Mouse (Mus musculus) intestine, postnatal 0 days (tissue): Measurements from ENCODE around the gene Gimap5. TPM values are rescaled to one million over a fixed set of nuclear protein-coding genes. Genes with fewer than 3 reads are reported as not detected.

Experiments used
- ATAC-seq: fragments of 200-750 bp; cut with Nextera tagmentation; 2 replicates; pipeline ENCODE4 v1.8.0; 2017; ENCODE audit warnings: mild to moderate bottlenecking, moderate TSS enrichment, moderate library complexity
- H3K27ac ChIP-seq: fragments of 300-500 bp; sonication (generic); 2 replicates; pipeline ENCODE4 v1.5.1; 2014; ENCODE audit warnings: mild to moderate bottlenecking, low read depth, low read length, moderate library complexity
- H3K27me3 ChIP-seq: fragments of 300-500 bp; sonication (generic); replicated peaks from 2 replicates; pipeline ENCODE4 v1.6.1; 2014; ENCODE audit warnings: low read length, mixed read lengths; ENCODE audit not compliant: control insufficient read depth, insufficient read depth
- H3K36me3 ChIP-seq: fragments of 300-500 bp; sonication (generic); 2 replicates; pipeline ENCODE4 v1.6.1; 2014; ENCODE audit warnings: mild to moderate bottlenecking, moderate library complexity; ENCODE audit not compliant: control insufficient read depth, insufficient read depth
- H3K4me1 ChIP-seq: fragments of 300-500 bp; sonication (generic); replicated peaks from 2 replicates; pipeline ENCODE4 v1.6.1; 2014; ENCODE audit warnings: antibody characterized with exemption, low read length, mixed read lengths; ENCODE audit not compliant: control insufficient read depth, insufficient read depth
- H3K4me2 ChIP-seq: fragments of 300-500 bp; sonication (generic); replicated peaks from 2 replicates; pipeline ENCODE4 v1.6.1; 2014; ENCODE audit warnings: low read depth, mild to moderate bottlenecking, moderate library complexity
- H3K4me3 ChIP-seq: fragments of 300-500 bp; sonication (generic); 2 replicates; pipeline ENCODE4 v1.5.1; 2014; ENCODE audit warnings: low read depth, low read length
- H3K9ac ChIP-seq: fragments of 300-500 bp; sonication (generic); 2 replicates; pipeline ENCODE4 v1.6.1; 2014; ENCODE audit warnings: mild to moderate bottlenecking, low read depth, low read length
- H3K9me3 ChIP-seq: fragments of 300-500 bp; sonication (generic); 2 replicates; pipeline ENCODE4 v1.6.1; 2016; ENCODE audit warnings: mixed run types; ENCODE audit not compliant: control insufficient read depth
- CTCF ChIP-seq: sonication (generic); IDR thresholded peaks from 2 replicates; pipeline ENCODE4 v1.5.1; 2016; ENCODE audit warnings: low read depth, mild to moderate bottlenecking, control low read depth, antibody characterized with exemption, moderate library complexity
- WGBS: fragments of 180-500 bp; shearing (Covaris S2); extraction: QIAGEN DNeasy Blood & Tissue Kit; methylation state at CpG from one replicate; pipeline ENCODE4 v1.1.7; 2014; 5-methylcytosine and 5-hydroxymethylcytosine counted together
- polyA plus RNA-seq: library from polyadenylated mRNA; unstranded; fragments of >200 nt; fragmentation: Nextera tagmentation; extraction: Ambion mirVana; gene quantifications from 2 replicates; pipeline ENCODE4 v1.2.1, GENCODE M21; 2015

Gimap5 gene
- polyA plus RNA-seq, 1 experiment from 2014 or later = 10.6 TPM

- WGBS = 6% methylated on average over 52 of the region's 52 CpGs
- Histone ChIP-seq H3K27me3 (no peaks in the 10 kb centered on the region), H3K36me3 (no peaks in the 10 kb centered on the region), H3K4me3 (peak overlapping the region; percentile 57), H3K9me3 (no peaks in the 10 kb centered on the region), H3K4me1 (peaks cover 12% of the 10 kb centered on the region), H3K27ac (peak overlapping the region; percentile 72), H3K4me2 (peak overlapping the region; percentile 85), H3K9ac (peak overlapping the region; percentile 54)
- peak; percentile 45; the same call in 1 of the 2 replicates for TF ChIP-seq CTCF
- ATAC-seq = peak; percentile 77
Observed at GRCm38 (mm10) chr6:48742422-48743351, 3.3 kb upstream of the Gimap5 start.

- H3K4me3 ChIP-seq = no peak overlapping the region
- H3K9ac ChIP-seq = no peak overlapping the region
- no peaks in the 10 kb centered on the region for H3K36me3 ChIP-seq
- no peak overlapping the region for H3K4me2 ChIP-seq
- WGBS = 55% methylated on average over 2 of the region's 2 CpGs
- no peaks in the 10 kb centered on the region for H3K9me3 ChIP-seq
- H3K27me3 ChIP-seq = no peaks in the 10 kb centered on the region
- H3K4me1 ChIP-seq = peaks cover 8% of the 10 kb centered on the region
- peak overlapping the region; percentile 62; the same call in 1 of the 2 replicates for H3K27ac ChIP-seq
- ATAC-seq = no peak
- no peak for TF ChIP-seq CTCF
Observed at GRCm38 (mm10) chr6:48745490-48745889, 507 bp upstream of the Gimap5 start.

- Histone ChIP-seq H3K27ac (peak overlapping the region; percentile 24; the same call in 1 of the 2 replicates), H3K9ac (no peak overlapping the region), H3K4me3 (no peak overlapping the region), H3K36me3 (no peaks in the 10 kb centered on the region), H3K4me1 (no peaks in the 10 kb centered on the region), H3K27me3 (no peaks in the 10 kb centered on the region), H3K9me3 (no peaks in the 10 kb centered on the region), H3K4me2 (peak overlapping the region; percentile 9)
- no peak for TF ChIP-seq CTCF
- ATAC-seq = no peak
- 26% methylated on average over 7 of the region's 7 CpGs for WGBS
Observed at GRCm38 (mm10) chr6:48747091-48747966, 1.3 kb downstream of the Gimap5 start.

GRCm38 (mm10) chr6:48763567-48764270 lies 17.7 kb downstream of the Gimap5 start:
- H3K9ac ChIP-seq = no peak overlapping the region
- 44% methylated on average over 7 of the region's 7 CpGs for WGBS

GRCm38 (mm10) chr6:48764496-48764895 lies 18.5 kb downstream of the Gimap5 start:
- H3K4me2 ChIP-seq = no peak overlapping the region
- no peak for TF ChIP-seq CTCF
- no peak overlapping the region for H3K27ac ChIP-seq
- H3K9ac ChIP-seq = no peak overlapping the region
- H3K4me1 ChIP-seq = no peaks in the 10 kb centered on the region
- no peaks in the 10 kb centered on the region for H3K36me3 ChIP-seq
- H3K27me3 ChIP-seq = no peaks in the 10 kb centered on the region
- no peak for ATAC-seq
- no peaks in the 10 kb centered on the region for H3K9me3 ChIP-seq
- 93% methylated on average over 10 of the region's 10 CpGs for WGBS
- H3K4me3 ChIP-seq = no peak overlapping the region

More at GRCm38 (mm10) chr6:48763567-48764270, 17.7 kb downstream of the Gimap5 start:
- no peaks in the 10 kb centered on the region for H3K36me3 ChIP-seq
- no peak for TF ChIP-seq CTCF
- no peak for ATAC-seq
- no peaks in the 10 kb centered on the region for H3K9me3 ChIP-seq
- no peak overlapping the region for H3K4me2 ChIP-seq
- no peak overlapping the region for H3K27ac ChIP-seq
- H3K4me3 ChIP-seq = no peak overlapping the region
- H3K27me3 ChIP-seq = no peaks in the 10 kb centered on the region
- no peaks in the 10 kb centered on the region for H3K4me1 ChIP-seq
